Mouse (Mus musculus): ENCODE results near the gene Ednra.

DNA sequence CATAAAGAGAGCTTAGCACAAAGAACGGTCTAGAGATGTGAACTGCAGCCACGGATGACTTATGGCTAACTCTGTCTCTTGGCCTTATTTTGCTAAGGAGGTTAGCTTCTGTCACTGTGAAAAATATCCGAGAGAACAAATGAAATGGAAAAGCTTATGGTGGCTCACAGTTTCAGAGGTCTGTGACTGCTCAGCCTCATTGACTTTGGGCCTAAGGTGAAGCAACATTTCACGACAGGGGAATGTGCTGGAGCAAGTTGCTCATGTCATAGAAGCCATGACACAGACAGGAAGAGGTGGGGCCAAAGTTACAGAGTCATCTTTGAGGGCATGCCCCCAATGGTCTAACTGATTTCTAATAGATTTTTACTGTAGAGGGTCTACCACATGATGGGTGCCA is 28.1 kb downstream of the Ednra start:
- TF ChIP-seq CTCF (IDR thresholded peaks at IDR 0.05; ENCODE audit: low read depth, low read length) = no peak
- TF ChIP-seq POLR2A (IDR thresholded peaks at IDR 0.05; ENCODE audit: insufficient read depth, low read length) = no peak
